Mouse (Mus musculus) CD4-positive, CD25-positive, alpha-beta regulatory T cell, adult 4 months (primary cell): Measurements from ENCODE around the gene Ankzf1. TPM values are rescaled to one million over a fixed set of nuclear protein-coding genes. Genes with fewer than 3 reads are reported as not detected.

Experiments used
- ATAC-seq: one replicate; pipeline ENCODE4 v1.8.0; 2017
- polyA plus RNA-seq, 2 experiments: library from polyadenylated mRNA; unstranded; fragments of 100-300 nt; shearing (Covaris generic); gene quantifications; one replicate each; pipeline ENCODE4 v1.2.1; 2017

Gene Ankzf1
- polyA plus RNA-seq = 10 to 100 TPM; 24.5 to 49.2 TPM

- ATAC-seq = peak; percentile 100
Observed at GRCm38 (mm10) chr1:75191622-75192402, at the start of gene Ankzf1, which contains the start of gene Atg9a. Gene Ankzf1, plus strand, starts transcription at chr1:75192151. Gene Atg9a, minus strand, starts transcription at chr1:75192196.

GRCm38 (mm10) chr1:75142301-75143261 is 49.4 kb upstream of the Ankzf1 start, which contains the start of the genes Cnppd1 and Retreg2:
Gene Cnppd1, minus strand, starts transcription at chr1:75142711.
Gene Retreg2, plus strand, starts transcription at chr1:75142778.
- ATAC-seq = peak; percentile 77

GRCm38 (mm10) chr1:75145589-75145988 is 46.4 kb upstream of the Ankzf1 start:
- ATAC-seq = no peak

GRCm38 (mm10) chr1:75147411-75148135 is 44.4 kb upstream of the Ankzf1 start:
- no peak for ATAC-seq

- ATAC-seq = no peak
Observed at GRCm38 (mm10) chr1:75148727-75149126, 43.2 kb upstream of the Ankzf1 start.

GRCm38 (mm10) chr1:75155837-75156236 is 36.1 kb upstream of the Ankzf1 start:
- no peak for ATAC-seq

- no peak for ATAC-seq
Observed at GRCm38 (mm10) chr1:75158990-75159389, 33.0 kb upstream of the Ankzf1 start.

GRCm38 (mm10) chr1:75159540-75160255 is 32.3 kb upstream of the Ankzf1 start:
- no peak for ATAC-seq

GRCm38 (mm10) chr1:75160256-75160617 is 31.7 kb upstream of the Ankzf1 start:
- no peak for ATAC-seq

- no peak for ATAC-seq
Observed at GRCm38 (mm10) chr1:75168093-75168471, 23.9 kb upstream of the Ankzf1 start.

GRCm38 (mm10) chr1:75168472-75169464 is 23.2 kb upstream of the Ankzf1 start, which contains the start of gene Zfand2b:
Gene Zfand2b, plus strand, starts transcription at chr1:75168646.
- ATAC-seq = peak; percentile 91

- ATAC-seq = peak; percentile 40
Observed at GRCm38 (mm10) chr1:75179334-75180104, 12.4 kb upstream of the Ankzf1 start.

GRCm38 (mm10) chr1:75180105-75180590 is 11.8 kb upstream of the Ankzf1 start, which contains the start of gene Abcb6:
Gene Abcb6, minus strand, starts transcription at chr1:75180392.
- ATAC-seq = peak; percentile 91

GRCm38 (mm10) chr1:75180741-75181140 is 11.2 kb upstream of the Ankzf1 start:
- ATAC-seq = no peak

GRCm38 (mm10) chr1:75181377-75181870 is 10.5 kb upstream of the Ankzf1 start:
- no peak for ATAC-seq

GRCm38 (mm10) chr1:75182160-75182559 is 9.8 kb upstream of the Ankzf1 start:
- ATAC-seq = no peak

- ATAC-seq = no peak
Observed at GRCm38 (mm10) chr1:75185495-75185894, 6.5 kb upstream of the Ankzf1 start.

- no peak for ATAC-seq
Observed at GRCm38 (mm10) chr1:75187126-75187525, 4.8 kb upstream of the Ankzf1 start.

- ATAC-seq = no peak
Observed at GRCm38 (mm10) chr1:75187914-75188483, 4.0 kb upstream of the Ankzf1 start.
